Mouse (Mus musculus) liver, postnatal 0 days (tissue): ENCODE results near the gene Cntn3.
"Not testable (repeated sequence)": the region's sequence is repeated elsewhere in the genome, so short reads cannot be mapped to it uniquely, and the experiment has no call there.

Experiments
- CTCF ChIP-seq: sonication (generic); IDR thresholded peaks from 2 replicates; pipeline ENCODE4 v1.5.1; 2016; ENCODE audit warnings: antibody characterized with exemption, low read depth
- EP300 ChIP-seq: IDR thresholded peaks from 2 replicates; pipeline ENCODE4 v1.6.1; 2016; ENCODE audit warnings: antibody characterized with exemption, low read depth, mild to moderate bottlenecking

- not testable (repeated sequence) for TF ChIP-seq CTCF, EP300
Observed at GRCm38 (mm10) chr6:102573001-102573400, at the start of gene Cntn3.
